Mouse (Mus musculus) adipocyte (in vitro differentiated cells): Measurements from ENCODE around the gene Vwa8.

Experiments used
- DNase-seq: peaks from one replicate; pipeline ENCODE4 v3.0.0-alpha.2; 2016; ENCODE audit warnings: low spot score

The Vwa8 gene

DNA sequence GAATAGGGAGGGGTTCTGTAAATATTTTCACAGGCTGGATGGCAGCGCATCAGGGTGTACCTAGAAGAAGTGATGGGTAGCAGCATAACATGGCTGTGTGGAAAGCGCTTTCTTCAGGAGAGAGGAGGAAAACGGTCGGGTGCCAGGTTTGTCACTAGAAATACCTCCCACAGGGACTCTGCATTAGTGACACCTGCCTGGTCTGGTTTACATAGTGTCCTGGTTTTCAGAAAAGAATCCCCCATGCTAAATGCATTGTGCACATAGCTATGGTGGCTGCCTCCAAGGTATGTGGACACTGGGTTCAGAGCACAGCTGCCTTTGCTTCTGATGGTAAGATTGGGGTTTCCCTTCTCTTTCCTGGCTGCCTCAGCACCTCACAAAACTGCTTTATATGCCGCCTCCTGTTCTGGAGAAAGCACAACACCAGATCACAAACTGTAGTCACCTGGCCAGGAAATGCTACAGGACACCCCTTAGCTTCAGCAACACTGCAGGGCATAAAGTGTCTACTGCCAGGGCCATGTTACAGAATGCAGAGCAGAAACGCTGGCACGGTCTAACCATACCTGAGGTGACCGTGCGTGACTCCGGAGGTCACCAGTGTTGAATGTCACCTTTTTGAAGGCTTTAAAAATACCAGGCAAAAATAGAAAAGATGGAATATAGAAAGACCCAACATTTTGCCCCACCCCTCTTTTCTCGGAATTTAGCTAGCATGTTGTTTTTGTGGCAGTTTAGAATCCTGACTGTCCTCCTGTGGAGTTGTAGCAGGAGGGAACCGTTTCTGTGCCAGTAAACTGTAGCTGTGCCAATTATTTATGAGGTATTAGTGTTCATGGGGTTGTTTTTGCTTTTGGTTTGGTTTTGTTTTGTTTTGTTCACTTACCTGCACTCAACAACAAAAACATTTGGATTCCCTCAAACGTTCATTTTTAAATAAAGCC lies 295.7 kb downstream of the Vwa8 start:
- DNase-seq, result no peak

DNA sequence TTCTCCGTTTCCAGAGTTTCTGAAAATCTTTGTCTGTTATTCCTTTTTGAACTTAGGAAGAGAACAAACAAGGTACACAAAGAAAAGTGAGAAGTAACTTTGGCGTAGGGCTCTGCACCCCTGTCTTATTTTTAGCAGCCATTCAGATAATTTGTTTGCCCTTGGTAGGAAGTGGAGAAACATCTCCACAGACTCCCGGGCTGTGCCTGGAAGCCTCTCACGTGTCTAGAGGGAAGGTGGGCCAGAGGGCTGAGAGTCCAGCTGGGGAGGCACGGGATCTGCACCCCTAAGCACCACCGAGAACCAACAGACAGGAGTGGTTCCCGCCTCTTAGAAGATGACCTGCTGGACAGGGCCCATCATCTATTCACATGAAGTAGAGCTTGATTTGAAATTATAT lies 302.9 kb downstream of the Vwa8 start:
- DNase-seq, result no peak

GRCm38 (mm10) chr14:79153896-79154295 lies 305.0 kb downstream of the Vwa8 start:
- no peak for DNase-seq

DNA sequence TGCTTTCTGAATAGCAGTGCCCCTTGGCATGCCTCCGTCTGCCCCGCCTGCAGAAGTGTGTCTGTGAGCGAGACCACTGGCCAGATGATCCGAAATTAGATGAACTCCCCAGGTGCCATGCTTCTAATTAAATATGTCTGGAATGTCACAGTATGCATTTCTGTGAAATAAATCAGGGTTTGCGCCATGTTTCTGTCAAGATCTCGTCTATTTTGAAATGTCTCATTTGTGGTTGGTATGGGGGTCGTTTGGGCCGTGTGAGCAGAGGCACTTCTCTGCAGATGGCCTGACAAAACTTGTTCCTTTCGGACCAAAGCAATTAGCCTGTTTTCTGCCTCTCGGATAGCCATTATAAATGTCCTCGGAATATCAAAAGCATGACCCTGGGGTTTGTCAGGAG lies 306.1 kb downstream of the Vwa8 start:
- no peak for DNase-seq

DNA sequence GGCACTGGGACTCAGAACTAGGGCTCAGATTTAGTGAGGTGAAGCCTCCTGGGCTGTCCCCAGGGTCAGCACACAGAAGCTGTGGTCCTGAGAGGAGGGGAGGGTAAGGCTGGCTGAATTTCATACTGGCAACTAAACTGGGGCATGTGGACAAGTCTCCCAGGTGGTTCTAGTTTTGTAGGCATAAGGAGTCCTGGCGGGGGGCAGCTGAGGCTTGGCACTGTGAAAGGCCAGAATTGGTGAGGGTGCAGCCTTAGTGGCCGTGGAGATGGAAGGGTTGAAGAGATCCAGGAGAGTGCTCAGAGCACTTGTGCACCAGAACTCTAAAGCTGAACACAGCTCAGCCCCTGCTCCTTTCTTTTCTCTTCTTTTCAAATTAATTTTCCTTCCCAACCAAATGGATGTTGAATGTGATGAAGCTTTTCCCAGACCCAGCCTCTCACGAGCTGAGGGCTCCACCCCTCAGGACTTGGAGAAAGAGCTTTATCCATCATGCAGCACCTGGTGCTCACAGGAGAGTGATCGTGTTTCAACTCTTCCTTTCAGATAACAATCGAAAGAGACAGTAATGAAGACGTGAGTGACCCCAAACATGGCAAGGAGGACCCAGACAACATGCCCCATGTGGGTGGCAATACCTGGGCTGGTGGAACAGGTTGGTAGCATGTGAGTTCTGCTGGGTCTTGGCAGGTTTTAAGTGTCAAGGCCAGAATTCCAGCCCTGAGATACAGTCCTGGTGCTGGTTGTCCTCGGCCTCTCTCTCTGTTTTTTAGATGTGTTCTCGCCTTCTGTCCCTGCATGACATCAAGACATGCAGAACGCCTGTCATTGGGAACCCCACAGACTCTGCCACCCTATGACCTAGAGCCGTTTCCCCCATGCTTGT lies 307.9 kb downstream of the Vwa8 start:
- no peak for DNase-seq

GRCm38 (mm10) chr14:79157451-79158218 lies 308.8 kb downstream of the Vwa8 start:
- no peak for DNase-seq

- no peak for DNase-seq
Observed at GRCm38 (mm10) chr14:79158219-79158521, 309.3 kb downstream of the Vwa8 start.

- DNase-seq, result no peak
Observed at GRCm38 (mm10) chr14:79158673-79159200, 309.9 kb downstream of the Vwa8 start.

DNA sequence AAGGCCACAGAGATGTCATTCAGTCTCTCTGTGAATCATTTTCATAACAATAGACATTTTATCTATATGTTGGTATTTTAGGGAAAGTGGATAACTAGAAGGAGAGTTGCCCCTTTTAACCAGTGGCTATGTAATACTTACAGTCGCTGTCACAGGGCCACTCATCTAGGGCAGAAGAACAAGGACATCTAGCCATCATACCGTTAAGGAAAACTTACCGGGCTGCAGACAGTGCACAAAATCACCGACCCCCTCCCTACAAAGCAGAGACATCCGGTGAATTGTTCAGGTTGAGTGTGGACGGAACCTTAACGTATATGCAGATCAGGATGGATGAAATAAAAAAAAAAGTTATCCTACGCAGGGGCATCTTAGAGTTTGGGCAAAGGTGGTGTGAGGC lies 310.6 kb downstream of the Vwa8 start:
- no peak for DNase-seq

DNA sequence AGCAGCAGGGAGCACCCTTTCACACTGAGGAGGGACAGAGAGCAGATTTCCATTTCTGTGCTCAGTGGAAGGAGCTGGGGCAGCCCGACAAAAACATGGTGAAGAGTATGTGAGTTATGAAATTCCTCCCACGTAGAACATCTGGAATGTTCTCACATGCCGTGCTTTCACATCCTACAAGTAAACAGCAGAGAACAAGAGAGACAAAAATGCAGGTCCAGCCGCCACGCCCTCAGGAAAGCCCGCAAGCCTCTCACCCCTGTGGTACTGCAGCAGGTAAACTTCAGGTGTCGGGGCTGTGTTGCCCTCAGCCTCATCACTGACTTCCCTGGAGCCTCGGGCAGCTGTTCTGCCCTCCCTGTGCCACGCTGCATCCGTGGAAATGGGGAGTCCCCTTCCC lies 311.6 kb downstream of the Vwa8 start:
- DNase-seq, result no peak

GRCm38 (mm10) chr14:79160966-79161365 lies 312.1 kb downstream of the Vwa8 start:
- DNase-seq, result no peak

- no peak for DNase-seq
Observed at GRCm38 (mm10) chr14:79161741-79162140, 312.9 kb downstream of the Vwa8 start.

DNA sequence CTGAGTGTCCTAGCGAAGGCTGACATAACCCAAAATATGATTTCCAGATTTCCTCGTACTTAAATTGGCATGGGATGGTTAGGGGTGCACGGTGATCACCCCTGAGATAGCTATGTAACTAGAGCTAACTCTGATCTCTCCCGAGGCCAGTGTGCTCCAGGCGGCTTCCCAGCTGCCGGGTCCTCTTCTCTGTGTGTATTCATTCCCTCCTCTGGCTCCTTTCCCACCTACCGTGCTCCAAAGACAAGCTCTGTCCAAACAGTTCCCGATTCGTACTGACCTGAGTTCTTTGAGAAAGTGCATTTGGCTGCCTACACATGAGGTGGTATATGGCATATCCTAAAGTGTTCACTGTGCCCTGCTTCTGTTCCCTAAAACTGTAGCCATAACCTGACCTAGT lies 313.8 kb downstream of the Vwa8 start:
- DNase-seq, result no peak

- DNase-seq, result no peak
Observed at GRCm38 (mm10) chr14:79164334-79164733, 315.5 kb downstream of the Vwa8 start.

DNA sequence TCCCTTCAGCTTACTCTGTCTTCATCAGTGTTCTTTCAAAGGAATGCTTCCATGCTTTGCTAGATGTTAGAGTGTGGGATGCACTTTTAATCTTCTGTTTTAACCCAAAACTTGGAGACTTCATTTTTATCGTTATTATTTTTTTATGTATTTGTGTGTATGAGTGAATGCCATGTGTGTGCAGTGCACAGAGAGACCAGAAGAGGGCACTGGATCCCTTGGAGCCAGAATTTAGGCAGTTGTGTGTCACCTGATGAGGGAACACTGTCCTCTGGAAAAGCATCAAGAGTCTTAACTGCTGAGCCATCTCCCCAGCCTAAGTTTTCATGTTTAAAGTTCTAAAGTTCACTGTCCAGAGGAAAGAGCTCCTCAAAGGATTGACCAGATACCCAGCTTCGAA lies 316.1 kb downstream of the Vwa8 start:
- DNase-seq, result peak; percentile 15

GRCm38 (mm10) chr14:79174526-79174925 lies 325.7 kb downstream of the Vwa8 start:
- no peak for DNase-seq

DNA sequence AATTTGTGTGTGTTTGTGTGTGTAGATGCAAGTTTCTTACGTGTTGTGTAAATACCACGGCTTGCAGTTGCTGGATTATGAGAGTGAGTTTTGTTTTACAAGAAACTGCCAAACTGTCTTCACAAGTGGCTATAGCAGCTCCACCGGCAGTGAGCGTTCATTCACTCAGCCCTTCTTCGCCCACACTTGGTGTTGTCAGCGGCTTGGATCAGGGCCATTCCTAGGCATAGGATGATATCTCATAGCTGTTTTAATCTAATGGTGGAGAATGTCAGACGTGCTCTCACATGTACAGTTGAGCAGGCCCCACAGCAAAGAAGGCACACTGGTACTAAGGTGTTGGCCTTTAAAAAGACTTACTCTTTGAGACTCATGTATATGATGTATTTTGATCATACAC lies 328.9 kb downstream of the Vwa8 start:
- DNase-seq, result no peak

DNA sequence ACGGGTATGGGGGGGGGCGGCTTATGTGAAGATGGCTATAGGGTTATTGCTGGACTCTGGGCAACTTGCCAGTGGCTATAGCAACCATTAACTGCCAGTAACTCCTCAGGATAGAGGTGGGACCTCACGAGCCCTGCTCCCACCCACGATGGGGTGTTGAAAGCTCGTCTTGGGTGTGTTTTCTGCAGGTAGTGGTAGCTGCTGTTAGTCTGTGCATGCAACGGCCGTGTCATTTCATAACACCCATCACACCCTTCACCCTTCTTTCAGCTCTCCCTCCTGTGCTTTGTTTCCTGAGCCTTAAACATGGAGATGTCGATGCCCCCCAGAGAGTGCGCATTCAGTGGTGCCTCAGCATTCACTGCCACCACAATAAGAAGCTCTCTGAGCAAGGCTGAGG lies 329.4 kb downstream of the Vwa8 start:
- DNase-seq, result no peak

DNA sequence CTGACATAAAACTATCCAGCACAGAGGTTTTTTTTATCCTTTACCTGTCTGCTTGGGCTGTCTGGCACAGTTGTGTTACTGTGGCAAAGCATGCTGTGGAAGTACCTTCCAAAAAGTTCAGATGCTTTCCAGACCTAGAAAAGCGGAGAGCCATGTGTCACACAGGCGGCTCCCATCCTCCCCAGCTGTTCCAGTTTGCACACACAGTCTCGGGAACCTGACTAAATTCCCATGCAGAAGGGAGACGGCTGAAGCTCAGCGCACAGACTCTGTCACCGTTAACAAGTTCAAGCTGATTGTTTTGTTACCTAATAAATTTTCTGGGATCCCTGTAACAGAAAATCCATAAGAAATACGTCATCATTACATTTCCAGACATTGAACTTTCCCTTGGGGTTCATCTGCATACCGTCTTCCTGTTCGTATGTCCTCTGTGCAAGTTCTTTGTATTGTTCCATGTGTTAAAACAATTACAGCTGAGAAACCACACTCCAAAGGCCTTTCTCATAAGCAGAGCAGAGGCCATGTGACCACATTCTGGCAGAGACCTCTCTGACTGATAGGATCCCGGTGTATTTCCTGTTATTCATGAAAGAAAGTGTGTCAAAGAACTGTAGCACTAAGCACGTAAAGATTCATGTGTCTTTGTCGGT lies 331.4 kb downstream of the Vwa8 start:
- peak; percentile 36 for DNase-seq

- peak; percentile 6 for DNase-seq
Observed at GRCm38 (mm10) chr14:79181748-79182147, 332.9 kb downstream of the Vwa8 start.

- DNase-seq, result no peak
Observed at GRCm38 (mm10) chr14:79182801-79183200, 333.9 kb downstream of the Vwa8 start.

GRCm38 (mm10) chr14:79183261-79183660 lies 334.4 kb downstream of the Vwa8 start:
- DNase-seq, result no peak
